Mouse (Mus musculus) midbrain, postnatal 0 days (tissue): Measurements from ENCODE around the gene Acbd4. TPM values are rescaled to one million over a fixed set of nuclear protein-coding genes. Genes with fewer than 3 reads are reported as not detected.

Source experiments
- ATAC-seq: fragments of 200-750 bp; cut with Nextera tagmentation; 2 replicates; pipeline ENCODE4 v1.8.0; 2017; ENCODE audit warnings: moderate number of reproducible peaks, mild to moderate bottlenecking, moderate TSS enrichment, moderate library complexity; ENCODE audit not compliant: low FRiP score
- DNase-seq: peaks from one replicate; pipeline ENCODE4 v3.0.0-alpha.2; 2015; ENCODE audit warnings: low spot score
- H3K27ac ChIP-seq: fragments of 300-500 bp; sonication (generic); 2 replicates; pipeline ENCODE4 v1.5.1; 2014; ENCODE audit warnings: low read depth, mild to moderate bottlenecking, low read length, mixed read lengths
- H3K27me3 ChIP-seq: fragments of 300-500 bp; sonication (generic); 2 replicates; pipeline ENCODE4 v1.6.1; 2014; ENCODE audit warnings: low read length, control low read depth, mixed read lengths; ENCODE audit not compliant: insufficient read depth
- H3K36me3 ChIP-seq: fragments of 300-500 bp; sonication (generic); 2 replicates; pipeline ENCODE4 v1.6.1; 2014; ENCODE audit warnings: low read length, control low read depth, mixed read lengths; ENCODE audit not compliant: insufficient read depth
- H3K4me1 ChIP-seq: fragments of 300-500 bp; sonication (generic); 2 replicates; pipeline ENCODE4 v1.6.1; 2014; ENCODE audit warnings: mild to moderate bottlenecking, control low read depth, antibody characterized with exemption, low read length, mixed read lengths; ENCODE audit not compliant: insufficient read depth
- H3K4me2 ChIP-seq: fragments of 300-500 bp; sonication (generic); 2 replicates; pipeline ENCODE4 v1.6.1; 2014; ENCODE audit warnings: low read depth, mild to moderate bottlenecking, low read length, mixed read lengths; ENCODE audit not compliant: poor library complexity, severe bottlenecking
- H3K4me3 ChIP-seq: fragments of 300-500 bp; sonication (generic); 2 replicates; pipeline ENCODE4 v1.5.1; 2014; ENCODE audit warnings: low read depth, mild to moderate bottlenecking, low read length, moderate library complexity
- H3K9ac ChIP-seq: fragments of 300-500 bp; sonication (generic); replicated peaks from 2 replicates; pipeline ENCODE4 v1.6.1; 2014; ENCODE audit warnings: mild to moderate bottlenecking, low read length, moderate library complexity, mixed read lengths; ENCODE audit not compliant: poor library complexity, severe bottlenecking
- H3K9me3 ChIP-seq: fragments of 300-500 bp; sonication (generic); 2 replicates; pipeline ENCODE4 v1.6.1; 2016; ENCODE audit warnings: low read length, control low read depth
- CTCF ChIP-seq: IDR thresholded peaks from 2 replicates; pipeline ENCODE4 v1.5.1; 2016; ENCODE audit warnings: antibody characterized with exemption, mild to moderate bottlenecking
- WGBS: fragments of 180-500 bp; shearing (Covaris S2); extraction: QIAGEN DNeasy Blood & Tissue Kit; methylation state at CpG from one replicate; pipeline ENCODE4 v1.1.7; 2014; 5-methylcytosine and 5-hydroxymethylcytosine counted together
- polyA plus RNA-seq: library from polyadenylated mRNA; unstranded; fragments of >200 nt; fragmentation: Nextera tagmentation; extraction: Ambion mirVana; gene quantifications from 2 replicates; pipeline ENCODE4 v1.2.1, GENCODE M21; 2015
- total RNA-seq: library from RNA; depleted of rRNA; stranded (reverse); fragments of >200 nt; gene quantifications from 2 replicates; pipeline ENCODE4 v1.2.3, GENCODE M21; 2014

Acbd4 gene
- total and polyA plus RNA-seq, 2 experiments from 2014 or later, result 17.5 to 22.9 TPM

DNA sequence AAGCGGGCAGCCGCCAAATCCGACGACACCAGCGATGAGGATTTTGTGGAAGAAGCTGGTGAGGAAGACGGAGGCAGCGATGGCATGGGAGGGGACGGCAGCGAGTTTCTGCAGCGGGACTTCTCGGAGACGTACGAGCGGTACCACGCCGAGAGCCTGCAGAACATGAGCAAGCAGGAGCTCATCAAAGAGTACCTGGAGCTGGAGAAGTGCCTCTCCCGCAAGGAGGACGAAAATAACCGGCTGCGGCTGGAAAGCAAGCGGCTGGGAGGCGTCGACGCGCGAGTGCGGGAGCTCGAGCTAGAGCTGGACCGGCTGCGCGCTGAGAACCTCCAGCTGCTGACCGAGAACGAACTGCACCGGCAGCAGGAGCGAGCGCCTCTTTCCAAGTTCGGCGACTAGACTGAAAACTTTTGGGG is 16.1 kb downstream of the Acbd4 start:
- no peak for TF ChIP-seq CTCF
- DNase-seq, result no peak

DNA sequence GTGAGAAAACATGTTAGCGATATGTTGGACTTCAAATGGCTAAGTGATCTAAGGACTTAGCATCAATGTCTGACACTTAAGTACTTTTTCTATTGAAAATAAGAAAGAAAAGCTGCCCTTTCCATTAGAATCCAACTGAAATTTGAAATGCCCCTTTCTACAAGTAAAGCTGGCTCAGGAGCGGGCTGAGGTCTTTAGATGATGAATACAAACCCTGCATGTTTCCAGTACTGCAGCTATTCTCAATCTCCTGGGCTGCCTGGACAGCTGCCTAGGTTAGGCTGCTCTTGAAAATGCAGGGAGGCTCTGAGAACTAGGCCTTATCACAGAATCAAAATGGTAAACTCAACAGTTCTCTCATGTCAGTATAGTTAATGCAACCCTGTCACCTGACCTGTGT is 17.4 kb downstream of the Acbd4 start:
- Histone ChIP-seq H3K4me3 (peak overlapping the region; percentile 5; the same call in 1 of the 2 replicates), H3K36me3 (no peaks in the 10 kb centered on the region), H3K27ac (no peak overlapping the region), H3K9me3 (no peaks in the 10 kb centered on the region), H3K4me2 (peak overlapping the region; percentile 92), H3K27me3 (no peaks in the 10 kb centered on the region), H3K9ac (no peak overlapping the region), H3K4me1 (no peaks in the 10 kb centered on the region)
- TF ChIP-seq CTCF, result no peak
- DNase-seq (no peak), ATAC-seq (no peak)
- WGBS, result 73% methylated on average over 2 of the region's 2 CpGs

More for the DNA sequence above, 16.1 kb downstream of the Acbd4 start:
- peak overlapping the region; percentile 73 for H3K9ac ChIP-seq
- ATAC-seq, result no peak
- no peaks in the 10 kb centered on the region for H3K27me3 ChIP-seq
- H3K4me1 ChIP-seq, result no peaks in the 10 kb centered on the region; the same call in 1 of the 2 replicates
- H3K4me2 ChIP-seq, result peak overlapping the region; percentile 92
- H3K9me3 ChIP-seq, result no peaks in the 10 kb centered on the region
- peak overlapping the region; percentile 75 for H3K27ac ChIP-seq
- H3K36me3 ChIP-seq, result no peaks in the 10 kb centered on the region
- H3K4me3 ChIP-seq, result peak overlapping the region; percentile 60
- under 1% methylated on average over 38 of the region's 38 CpGs for WGBS

DNA sequence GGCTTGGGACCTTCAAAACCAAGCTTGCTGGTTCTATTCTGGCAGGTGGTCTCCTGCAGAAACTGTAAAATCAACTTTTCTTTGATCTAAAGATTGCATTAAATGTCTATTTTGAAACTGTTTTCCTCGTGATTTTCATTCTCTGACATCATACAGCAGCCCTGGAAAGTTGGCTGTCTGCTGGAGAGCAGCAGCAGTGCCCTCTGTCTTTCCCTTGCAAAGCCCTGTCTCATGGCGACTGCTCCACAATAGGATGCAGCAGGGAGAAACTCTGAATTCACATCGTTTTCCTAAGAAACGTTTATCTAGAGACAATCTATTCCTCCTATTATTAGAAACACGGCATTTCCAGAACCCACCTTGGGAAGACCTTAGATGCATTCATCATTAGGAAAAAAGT is 18.1 kb downstream of the Acbd4 start:
- DNase-seq, result no peak
- Histone ChIP-seq H3K27ac (no peak overlapping the region), H3K27me3 (no peaks in the 10 kb centered on the region), H3K4me3 (no peak overlapping the region), H3K36me3 (no peaks in the 10 kb centered on the region), H3K9me3 (no peaks in the 10 kb centered on the region), H3K9ac (no peak overlapping the region), H3K4me2 (no peak overlapping the region), H3K4me1 (no peaks in the 10 kb centered on the region)
- TF ChIP-seq CTCF, result peak; percentile 45
- 53% methylated on average over 5 of the region's 5 CpGs for WGBS
- ATAC-seq, result no peak

DNA sequence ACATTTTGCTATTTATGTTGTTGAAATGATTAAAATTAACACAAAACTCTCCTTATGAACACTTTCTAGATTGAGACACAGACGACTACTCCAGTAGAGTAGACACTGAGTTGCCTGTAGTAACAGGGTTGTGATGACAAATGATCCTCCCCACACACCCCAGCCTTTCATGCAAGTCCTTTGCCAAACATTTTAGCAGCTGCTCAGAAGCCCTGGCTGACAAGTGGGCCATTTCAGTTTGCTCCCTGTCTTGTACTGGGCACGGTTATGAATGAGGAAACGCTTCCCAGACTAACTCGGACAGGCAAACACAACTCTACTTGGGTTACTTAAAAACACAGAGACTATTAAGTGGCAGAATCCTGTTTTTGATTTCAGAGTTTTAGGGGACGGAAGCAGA is 18.8 kb downstream of the Acbd4 start:
- Histone ChIP-seq H3K4me2 (no peak overlapping the region), H3K9ac (no peak overlapping the region), H3K9me3 (no peaks in the 10 kb centered on the region), H3K27me3 (no peaks in the 10 kb centered on the region), H3K4me3 (no peak overlapping the region), H3K4me1 (no peaks in the 10 kb centered on the region), H3K27ac (no peak overlapping the region), H3K36me3 (no peaks in the 10 kb centered on the region)
- 70% methylated on average over 5 of the region's 5 CpGs for WGBS
- no peak for TF ChIP-seq CTCF
- ATAC-seq, result no peak
- DNase-seq, result peak; percentile 31

DNA sequence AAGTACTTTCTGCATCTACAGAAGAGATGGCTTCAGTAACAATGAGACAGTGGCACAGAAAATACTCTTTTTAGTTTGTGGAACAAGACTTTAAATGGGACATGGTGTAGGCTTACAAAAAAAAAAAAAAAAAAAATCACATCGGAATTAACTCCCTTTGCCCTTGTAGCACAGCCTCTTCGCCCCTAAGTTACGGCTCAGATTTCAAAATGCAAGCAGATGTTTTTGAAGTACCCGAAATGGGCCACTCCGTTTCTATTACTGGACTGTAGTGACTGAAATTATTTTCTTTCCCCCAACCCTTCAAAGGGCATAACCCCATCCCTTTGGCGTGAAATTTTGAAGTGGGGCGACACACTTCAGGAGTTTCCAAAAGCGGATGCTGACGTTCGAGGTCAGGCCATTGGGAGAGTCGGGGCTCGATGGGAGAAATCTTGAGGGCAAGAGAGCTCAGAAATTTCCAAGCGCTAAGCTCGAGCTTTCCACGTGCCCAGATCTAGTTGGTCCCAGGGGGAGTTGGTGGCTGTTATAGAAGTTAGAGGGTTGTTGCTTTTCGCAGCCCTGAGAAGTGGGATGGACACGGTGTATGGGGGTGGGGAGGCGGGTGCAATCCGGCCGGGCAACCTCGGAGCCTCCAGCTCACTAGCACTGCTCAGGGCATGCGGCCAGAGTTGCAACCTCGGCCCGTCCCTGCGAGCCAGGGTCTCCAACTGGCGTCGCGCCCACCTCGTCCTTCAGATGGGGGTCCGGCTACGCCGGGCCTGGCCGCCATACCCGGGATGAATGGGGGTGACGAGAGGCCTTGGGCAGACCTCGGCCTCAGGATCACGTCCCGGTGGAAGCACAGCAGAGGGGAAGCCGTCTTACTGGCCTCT is 30.5 kb downstream of the Acbd4 start, which contains the start of gene Hexim2:
Gene Hexim2 (plus strand): TSS at position 729 of the 875 bp plus-strand sequence.
- H3K4me2 ChIP-seq, result peak within 1 kb of the TSS; percentile 65
- peak within 1 kb of the TSS; percentile 87 for H3K4me3 ChIP-seq
- H3K27me3 ChIP-seq, result no peaks in the 10 kb centered on the region
- DNase-seq (peak; percentile 83), ATAC-seq (peak; percentile 59)
- no peaks in the 10 kb centered on the region for H3K36me3 ChIP-seq
- H3K9ac ChIP-seq, result peak within 1 kb of the TSS; percentile 98
- WGBS, result under 1% methylated on average over 39 of the region's 39 CpGs
- H3K4me1 ChIP-seq, result 0 out of 2 replicates have a peak, but pooled peaks cover 7% of the 10 kb centered on the region
- no peaks in the 10 kb centered on the region for H3K9me3 ChIP-seq
- no peak for TF ChIP-seq CTCF
- peak within 1 kb of the TSS; percentile 100 for H3K27ac ChIP-seq
